Mouse (Mus musculus): ENCODE results near the gene Lrp6. TPM values are rescaled to one million over a fixed set of nuclear protein-coding genes. Genes with fewer than 3 reads are reported as not detected.
A peak's percentile ranks its signal among the peaks of the same experiment; 100 is the strongest.

The Lrp6 gene
- total RNA-seq, 2 experiments from 2014 or later, result 39.3 to 39.7 TPM

- no peak for DNase-seq (ENCODE audit: low spot score)
These were observed 67.7 kb downstream of the Lrp6 start for GRCm38 (mm10) chr6:134499089-134499488.

DNA sequence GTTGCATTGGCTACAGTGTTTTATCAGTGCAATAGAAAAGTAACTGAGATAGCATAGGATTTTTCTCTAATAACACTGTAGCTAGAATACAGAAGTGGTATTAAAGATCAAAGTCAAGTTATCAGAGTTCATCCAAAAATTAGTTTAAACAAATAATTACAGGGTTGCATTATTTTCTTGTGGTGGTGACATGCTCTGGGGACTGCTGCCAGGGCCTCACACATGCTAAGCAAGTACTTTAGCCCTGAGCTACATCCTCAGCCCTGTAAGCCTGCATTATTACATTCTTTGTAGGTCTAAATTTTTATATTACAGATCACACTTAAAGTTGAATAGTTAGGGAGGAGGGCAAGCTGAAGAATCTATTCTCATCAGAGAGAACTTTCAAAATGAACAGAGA is 68.2 kb downstream of the Lrp6 start:
- DNase-seq (ENCODE audit: low spot score), result no peak

GRCm38 (mm10) chr6:134494828-134495698 is 71.7 kb downstream of the Lrp6 start:
- DNase-seq (ENCODE audit: low spot score), result no peak

GRCm38 (mm10) chr6:134489637-134490036 is 77.1 kb downstream of the Lrp6 start:
- DNase-seq (ENCODE audit: low spot score), result no peak

- no peak for DNase-seq (ENCODE audit: low spot score)
These were observed 77.6 kb downstream of the Lrp6 start for GRCm38 (mm10) chr6:134489130-134489529.

GRCm38 (mm10) chr6:134486318-134486717 is 80.4 kb downstream of the Lrp6 start:
- no peak for DNase-seq (ENCODE audit: low spot score)

DNA sequence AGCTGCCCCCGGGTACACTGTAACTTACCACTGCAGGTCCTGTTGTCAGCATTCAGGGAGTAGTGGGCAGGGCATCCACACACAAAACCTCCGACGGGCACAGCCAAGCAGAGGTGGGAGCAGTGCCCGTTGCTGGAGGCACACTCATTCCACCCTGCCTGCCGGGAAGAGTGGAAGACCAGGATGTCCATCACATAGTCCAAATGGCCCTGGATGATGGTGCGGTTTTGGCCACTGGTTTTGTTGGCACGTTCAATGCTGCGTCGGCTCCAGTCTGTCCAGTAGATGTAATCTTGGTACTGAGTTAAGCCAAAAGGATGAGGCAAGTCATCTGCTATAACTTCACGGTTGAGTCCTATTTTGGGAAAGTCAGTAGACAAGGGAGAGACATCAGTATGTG is 87.3 kb downstream of the Lrp6 start:
- peak; percentile 14 for DNase-seq (ENCODE audit: low spot score)

DNA sequence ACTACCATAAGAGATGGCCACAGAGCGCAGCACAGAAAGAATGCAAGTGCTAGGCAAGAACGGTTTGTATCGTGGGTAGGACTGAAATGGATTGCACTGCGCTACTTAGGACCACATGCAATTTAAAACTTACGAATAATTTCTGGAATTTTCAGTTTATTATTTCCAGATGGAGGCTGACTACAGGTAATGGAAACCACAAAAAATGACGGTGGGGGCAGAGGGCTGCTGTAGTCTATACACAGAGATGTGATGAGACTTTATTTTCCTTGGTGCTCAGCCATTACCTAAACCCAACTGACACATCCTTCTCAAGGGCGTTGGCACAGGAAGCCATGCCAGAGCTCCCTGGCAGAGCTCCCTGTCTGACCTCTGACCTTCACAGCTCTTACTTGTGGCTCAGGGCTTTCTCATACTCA is 93.6 kb downstream of the Lrp6 start:
- DNase-seq (ENCODE audit: low spot score), result peak; percentile 44

DNA sequence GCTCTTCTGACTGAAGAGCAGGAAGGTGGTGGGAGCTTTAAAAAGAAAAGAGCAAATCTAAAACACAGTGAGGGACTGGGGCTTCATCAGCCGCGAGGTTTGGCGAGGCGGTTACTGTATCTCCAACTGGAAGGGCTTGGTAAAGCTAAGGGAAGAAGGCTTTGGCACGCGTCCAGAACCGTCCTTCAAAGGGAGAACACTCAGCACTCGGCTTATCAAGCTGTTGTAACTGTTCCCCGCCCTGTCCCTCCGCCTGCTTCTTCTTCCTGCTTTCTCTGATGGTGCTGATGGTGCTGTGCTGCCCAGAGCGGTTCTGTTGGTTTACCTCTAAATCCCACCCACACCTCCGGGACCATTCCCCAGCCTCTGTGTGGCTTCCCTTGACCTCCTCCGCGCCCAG is 95.9 kb downstream of the Lrp6 start:
- peak; percentile 25 for DNase-seq (ENCODE audit: low spot score)

- DNase-seq (ENCODE audit: low spot score), result no peak
These were observed 97.5 kb downstream of the Lrp6 start for GRCm38 (mm10) chr6:134469297-134469696.

- DNase-seq (ENCODE audit: low spot score), result no peak
These were observed 100.0 kb downstream of the Lrp6 start for GRCm38 (mm10) chr6:134466671-134467229.

DNA sequence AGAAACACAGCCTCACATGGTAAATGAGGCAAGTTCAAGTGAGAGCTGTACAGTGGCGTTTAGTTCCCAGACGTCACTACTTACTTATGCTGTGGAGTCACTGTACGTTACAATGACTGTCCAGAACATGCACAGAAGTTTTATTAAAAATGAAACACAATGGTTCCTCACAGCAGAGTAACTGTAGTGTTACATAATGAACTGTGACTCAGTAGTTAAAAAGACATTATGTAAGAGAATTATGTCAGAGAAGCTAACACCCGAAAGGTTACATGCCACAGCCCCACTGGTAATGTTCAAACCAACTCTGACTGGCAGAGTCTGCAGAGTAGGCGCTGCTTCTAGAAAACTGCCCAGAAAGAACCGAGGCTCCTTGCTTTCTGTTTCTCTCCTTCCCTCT is 105.6 kb downstream of the Lrp6 start:
- no peak for DNase-seq (ENCODE audit: low spot score)

- DNase-seq (ENCODE audit: low spot score), result no peak
These were observed 108.4 kb downstream of the Lrp6 start for GRCm38 (mm10) chr6:134458376-134458775.

DNA sequence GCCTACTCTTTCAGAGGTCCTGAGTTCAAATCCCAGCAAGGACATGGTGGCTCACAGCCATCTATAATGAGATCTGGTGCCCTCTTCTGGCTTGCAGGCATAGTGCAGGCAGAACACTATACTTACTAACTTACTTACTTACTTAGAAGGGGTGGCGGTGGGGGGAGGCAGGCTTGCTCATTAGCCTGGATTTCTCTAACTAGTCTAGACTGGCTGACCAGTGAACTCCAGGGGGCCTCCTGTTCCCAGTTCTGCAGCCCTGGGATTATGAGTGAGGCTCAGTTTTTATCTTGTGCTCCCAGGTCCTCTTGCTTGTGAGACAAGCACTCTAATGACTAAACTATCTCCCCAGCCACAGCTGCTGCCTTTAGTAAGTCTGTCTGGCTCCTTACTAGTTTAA is 112.7 kb downstream of the Lrp6 start:
- DNase-seq (ENCODE audit: low spot score), result no peak

DNA sequence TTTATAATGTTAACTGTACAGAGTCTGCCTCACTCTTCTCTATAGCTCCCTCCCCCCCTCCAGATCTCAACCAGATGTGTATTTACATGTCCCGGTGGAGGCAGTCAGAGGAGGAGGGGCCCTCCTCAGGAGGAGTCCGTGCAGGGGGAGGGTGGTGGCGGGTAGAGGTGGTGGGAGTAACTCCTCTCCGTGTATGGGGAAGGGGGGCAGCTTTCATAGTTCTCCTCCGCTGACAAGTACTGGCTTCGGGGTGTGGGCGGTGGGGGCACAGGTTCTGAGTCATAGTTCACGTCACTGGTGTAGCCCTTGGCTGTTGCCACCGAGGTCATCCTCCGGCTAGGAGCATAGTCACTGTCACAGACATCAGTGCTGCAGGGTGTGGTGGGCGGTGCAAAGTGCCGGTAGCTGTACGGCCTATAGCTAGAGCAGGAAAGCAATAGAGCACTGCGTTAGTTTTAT is 116.1 kb downstream of the Lrp6 start:
- DNase-seq (ENCODE audit: low spot score), result peak; percentile 10

DNA sequence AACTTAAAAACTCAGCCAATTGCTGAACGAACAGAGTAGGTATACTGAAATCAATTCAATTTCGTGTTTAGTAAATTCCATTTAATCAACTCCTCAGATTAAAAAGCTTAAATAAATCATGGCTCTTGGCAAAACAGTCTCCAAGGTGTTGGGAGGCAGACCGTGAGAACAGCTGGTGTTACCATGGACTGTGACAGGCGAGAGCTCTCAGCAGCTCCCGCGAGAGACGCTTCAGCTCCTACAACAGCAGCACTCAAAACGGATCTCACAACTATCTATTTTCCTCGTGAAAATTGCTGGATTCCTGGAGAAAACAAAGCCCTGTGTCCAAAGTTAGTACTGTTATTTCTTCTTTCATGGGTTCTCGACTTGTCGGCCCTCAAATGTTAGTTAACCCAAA is 116.8 kb downstream of the Lrp6 start:
- no peak for DNase-seq (ENCODE audit: low spot score)

- DNase-seq (ENCODE audit: low spot score), result no peak
These were observed 118.3 kb downstream of the Lrp6 start for GRCm38 (mm10) chr6:134448451-134448850.

DNA sequence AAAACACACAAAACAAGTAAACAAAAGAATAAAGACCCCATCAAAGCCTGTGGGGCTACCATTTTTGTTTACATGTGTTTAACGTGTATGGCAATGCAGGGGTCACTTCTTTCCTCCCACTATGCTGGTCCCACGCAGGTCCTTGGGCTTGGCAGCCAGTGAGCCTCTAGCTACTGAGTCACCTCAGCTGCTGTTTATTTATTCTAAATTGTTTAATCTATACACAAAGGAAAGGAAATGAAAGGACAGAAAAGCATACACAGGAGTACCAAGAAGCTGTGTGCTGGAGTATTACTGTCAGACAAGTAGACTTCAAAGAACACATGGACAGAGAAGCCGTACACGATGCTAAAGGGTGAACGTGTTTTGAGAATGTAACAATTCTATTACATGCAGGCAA is 122.8 kb downstream of the Lrp6 start:
- no peak for DNase-seq (ENCODE audit: low spot score)

- no peak for DNase-seq (ENCODE audit: low spot score)
These were observed 123.4 kb downstream of the Lrp6 start for GRCm38 (mm10) chr6:134443198-134443904.

DNA sequence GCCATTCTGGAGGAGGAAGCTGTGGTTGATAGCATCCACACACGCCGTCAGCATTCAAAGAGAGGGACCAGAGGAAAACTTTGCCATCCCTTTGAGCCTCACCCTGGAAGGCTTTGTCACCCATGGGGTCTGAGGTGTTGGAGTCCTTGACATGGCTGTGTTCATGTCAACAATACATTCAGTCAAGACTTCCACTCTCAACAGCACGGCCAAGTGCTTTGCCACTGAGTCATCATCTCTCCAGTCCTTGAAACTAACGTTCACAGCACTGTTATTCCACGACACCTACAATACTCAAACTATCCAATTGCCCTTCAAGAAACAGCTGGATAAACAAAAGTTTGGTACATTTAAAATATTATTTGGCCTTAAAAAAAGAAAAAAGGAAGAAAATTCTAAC is 124.5 kb downstream of the Lrp6 start:
- no peak for DNase-seq (ENCODE audit: low spot score)

- DNase-seq (ENCODE audit: low spot score), result no peak
These were observed 125.0 kb downstream of the Lrp6 start for GRCm38 (mm10) chr6:134441716-134442115.

- peak; percentile 30 for DNase-seq (ENCODE audit: low spot score)
These were observed 126.7 kb downstream of the Lrp6 start for GRCm38 (mm10) chr6:134440023-134440422.

Data from gastrocnemius, adult 18-20 months (tissue).